In genomic region chr11:75462253-75462783, GRCm38 (mm10) we compare ENCODE assay signal across 7 mouse cellular contexts. TPM values are rescaled to one million over a fixed set of nuclear protein-coding genes. Genes with fewer than 3 reads are reported as not detected.
DNase-seq lines count a peak whose midpoint lies in the region; ATAC-seq lines count a peak whose summit lies in the region.

No protein-coding gene starts in this region.

- H3K4me1 ChIP-seq in forebrain, embryonic 14.5 days (ENCODE audit: control insufficient read depth, insufficient read depth, low read length), result peaks cover 18% of the 10 kb centered on the region
- H3K4me1 ChIP-seq in hindbrain, embryonic 10.5 days (replicated peaks), result peaks cover 43% of the 10 kb centered on the region
- H3K4me1 ChIP-seq in limb, embryonic 11.5 days (ENCODE audit: control insufficient read depth, insufficient read depth, low read length), result peaks cover 25% of the 10 kb centered on the region
- peaks cover 43% of the 10 kb centered on the region for H3K4me1 ChIP-seq in midbrain, embryonic 10.5 days

- H3K27ac ChIP-seq in forebrain, embryonic 14.5 days (ENCODE audit: low read depth, low read length), result no peak overlapping the region
- H3K27ac ChIP-seq in hindbrain, embryonic 10.5 days, result peak overlapping the region; percentile 91
- 0 out of 2 replicates have a peak overlapping the region, but pooled peaks have one; percentile 32 for H3K27ac ChIP-seq in limb, embryonic 11.5 days (replicated peaks; ENCODE audit: low read depth, low read length)
- peak overlapping the region; percentile 90 for H3K27ac ChIP-seq in midbrain, embryonic 10.5 days (replicated peaks)

- peak overlapping the region; percentile 66 for H3K4me3 ChIP-seq in forebrain, embryonic 14.5 days (ENCODE audit: low read depth, low read length)
- H3K4me3 ChIP-seq in hindbrain, embryonic 10.5 days, result peak overlapping the region; percentile 79
- H3K4me3 ChIP-seq in limb, embryonic 11.5 days (ENCODE audit: low read depth, low read length), result peak overlapping the region; percentile 65
- H3K4me3 ChIP-seq in midbrain, embryonic 10.5 days, result peak overlapping the region; percentile 76

- H3K27me3 ChIP-seq in forebrain, embryonic 14.5 days (replicated peaks; ENCODE audit: control insufficient read depth, insufficient read depth, low read length), result no peaks in the 10 kb centered on the region
- H3K27me3 ChIP-seq in hindbrain, embryonic 10.5 days (ENCODE audit: insufficient read depth, poor library complexity, severe bottlenecking), result no peaks in the 10 kb centered on the region
- no peaks in the 10 kb centered on the region for H3K27me3 ChIP-seq in limb, embryonic 11.5 days (ENCODE audit: control insufficient read depth, insufficient read depth, low read length)
- H3K27me3 ChIP-seq in midbrain, embryonic 10.5 days (ENCODE audit: low read depth, poor library complexity, severe bottlenecking), result peaks cover 10% of the 10 kb centered on the region; the same call in 1 of the 2 replicates

- H3K4me2 ChIP-seq in forebrain, embryonic 14.5 days (ENCODE audit: low read length), result peak overlapping the region; percentile 88
- peak overlapping the region; percentile 96 for H3K4me2 ChIP-seq in limb, embryonic 11.5 days (ENCODE audit: low read depth, severe bottlenecking)

- ATAC-seq in forebrain, embryonic 14.5 days, result no peak
- peak; percentile 16; the same call in 1 of the 2 replicates for ATAC-seq in limb, embryonic 11.5 days (ENCODE audit: insufficient number of reproducible peaks, low FRiP score, low TSS enrichment, low read depth)

- no peaks in the 10 kb centered on the region for H3K9me3 ChIP-seq in forebrain, embryonic 14.5 days (replicated peaks; ENCODE audit: control insufficient read depth, low read length)
- peaks cover 4% of the 10 kb centered on the region for H3K9me3 ChIP-seq in hindbrain, embryonic 10.5 days
- H3K9me3 ChIP-seq in limb, embryonic 11.5 days (ENCODE audit: control insufficient read depth, low read length), result no peaks in the 10 kb centered on the region
- H3K9me3 ChIP-seq in midbrain, embryonic 10.5 days (replicated peaks), result no peaks in the 10 kb centered on the region

- 8% methylated on average over 15 of the region's 16 CpGs for WGBS in forebrain, embryonic 14.5 days
- WGBS in hindbrain, embryonic 10.5 days, result 4% methylated on average over 16 of the region's 16 CpGs
- 5% methylated on average over 16 of the region's 16 CpGs for WGBS in limb, embryonic 11.5 days
- 3% methylated on average over 16 of the region's 16 CpGs for WGBS in midbrain, embryonic 10.5 days

- peak overlapping the region; percentile 76 for H3K9ac ChIP-seq in forebrain, embryonic 14.5 days (ENCODE audit: low read length)
- H3K9ac ChIP-seq in limb, embryonic 11.5 days (ENCODE audit: low read length), result peak overlapping the region; percentile 30; the same call in 1 of the 2 replicates

- H3K36me3 ChIP-seq in forebrain, embryonic 14.5 days (ENCODE audit: control insufficient read depth, insufficient read depth, low read length), result peaks cover 8% of the 10 kb centered on the region; the same call in 1 of the 2 replicates
- peaks cover 16% of the 10 kb centered on the region for H3K36me3 ChIP-seq in hindbrain, embryonic 10.5 days
- H3K36me3 ChIP-seq in limb, embryonic 11.5 days (ENCODE audit: control insufficient read depth, insufficient read depth, low read length), result peaks cover 3% of the 10 kb centered on the region; the same call in 1 of the 2 replicates
- peaks cover 15% of the 10 kb centered on the region for H3K36me3 ChIP-seq in midbrain, embryonic 10.5 days

- DNase-seq in Muller cell, postnatal 12 days (ENCODE audit: inconsistent ontology term), result peak; percentile 98
- DNase-seq in c-Kit-positive CD71-positive TER-119-positive erythroid progenitor cells, embryonic 14.5 days (ENCODE audit: low spot score), result peak; percentile 72
- peak; percentile 17 for DNase-seq in forebrain, embryonic 14.5 days (ENCODE audit: low spot score)
- DNase-seq in hindbrain, embryonic 10.5 days (ENCODE audit: low spot score), result peak; percentile 24
- DNase-seq in limb, embryonic 11.5 days (ENCODE audit: low spot score), result no peak
- no peak for DNase-seq in midbrain, embryonic 10.5 days (ENCODE audit: low spot score)
- peak; percentile 49 to 60 for DNase-seq in spleen, postnatal 36 days (ENCODE audit: low spot score in 2 of 2)

RNA-seq across cellular contexts. Expression of gene Tlcd2, which starts 0.8 kb away (rescaled TPM):
- polyA plus RNA-seq in forebrain, embryonic 14.5 days (2014; fragmentation: Nextera tagmentation; extraction: Ambion mirVana), result 0.94 and 1.3 TPM in 2 replicates
- polyA plus RNA-seq in hindbrain, embryonic 10.5 days (2016; fragmentation: Nextera tagmentation; extraction: Ambion mirVana), result 11.7 and 12.4 TPM in 2 replicates
- polyA plus RNA-seq in limb, embryonic 11.5 days (2014; fragmentation: Nextera tagmentation; extraction: Ambion mirVana), result 10.4 and 11.3 TPM in 2 replicates
- polyA plus RNA-seq in midbrain, embryonic 10.5 days (2016; fragmentation: Nextera tagmentation; extraction: Ambion mirVana), result 10.2 and 10.6 TPM in 2 replicates

RNA-seq across cellular contexts. Expression of gene Wdr81, which starts 7.8 kb away (rescaled TPM):
- polyA plus RNA-seq in forebrain, embryonic 14.5 days (2014; fragmentation: Nextera tagmentation; extraction: Ambion mirVana), result 4.9 and 6.9 TPM in 2 replicates
- polyA plus RNA-seq in hindbrain, embryonic 10.5 days (2016; fragmentation: Nextera tagmentation; extraction: Ambion mirVana), result 7.7 and 8.6 TPM in 2 replicates
- polyA plus RNA-seq in limb, embryonic 11.5 days (2014; fragmentation: Nextera tagmentation; extraction: Ambion mirVana), result 3.3 and 3.4 TPM in 2 replicates
- 5.7 and 7.5 TPM in 2 replicates for polyA plus RNA-seq in midbrain, embryonic 10.5 days (2016; fragmentation: Nextera tagmentation; extraction: Ambion mirVana)

RNA-seq across cellular contexts. Expression of gene Serpinf2, which starts 22.9 kb away (rescaled TPM):
- not detected in 2 replicates for polyA plus RNA-seq in forebrain, embryonic 14.5 days (2014; fragmentation: Nextera tagmentation; extraction: Ambion mirVana)
- 0.07 TPM in 1 of 2 replicates, not detected in the other for polyA plus RNA-seq in hindbrain, embryonic 10.5 days (2016; fragmentation: Nextera tagmentation; extraction: Ambion mirVana)
- 0.52 TPM in 1 of 2 replicates, not detected in the other for polyA plus RNA-seq in limb, embryonic 11.5 days (2014; fragmentation: Nextera tagmentation; extraction: Ambion mirVana)
- polyA plus RNA-seq in midbrain, embryonic 10.5 days (2016; fragmentation: Nextera tagmentation; extraction: Ambion mirVana), result not detected in 2 replicates

RNA-seq across cellular contexts. Expression of gene Prpf8, which starts 24.3 kb away (rescaled TPM):
- 67.0 and 73.1 TPM in 2 replicates for polyA plus RNA-seq in forebrain, embryonic 14.5 days (2014; fragmentation: Nextera tagmentation; extraction: Ambion mirVana)
- 74.8 and 78.1 TPM in 2 replicates for polyA plus RNA-seq in hindbrain, embryonic 10.5 days (2016; fragmentation: Nextera tagmentation; extraction: Ambion mirVana)
- 111 and 123 TPM in 2 replicates for polyA plus RNA-seq in limb, embryonic 11.5 days (2014; fragmentation: Nextera tagmentation; extraction: Ambion mirVana)
- polyA plus RNA-seq in midbrain, embryonic 10.5 days (2016; fragmentation: Nextera tagmentation; extraction: Ambion mirVana), result 67.3 and 72.2 TPM in 2 replicates

RNA-seq across cellular contexts. Expression of gene Serpinf1, which starts 39.8 kb away (rescaled TPM):
- polyA plus RNA-seq in forebrain, embryonic 14.5 days (2014; fragmentation: Nextera tagmentation; extraction: Ambion mirVana), result 23.6 and 35.0 TPM in 2 replicates
- 95.3 and 106 TPM in 2 replicates for polyA plus RNA-seq in hindbrain, embryonic 10.5 days (2016; fragmentation: Nextera tagmentation; extraction: Ambion mirVana)
- 174 and 194 TPM in 2 replicates for polyA plus RNA-seq in limb, embryonic 11.5 days (2014; fragmentation: Nextera tagmentation; extraction: Ambion mirVana)
- polyA plus RNA-seq in midbrain, embryonic 10.5 days (2016; fragmentation: Nextera tagmentation; extraction: Ambion mirVana), result 69.6 and 70.2 TPM in 2 replicates

Comparison
In these comparisons a context has a peak if more than half of its experiments do, and no peak if none do; other contexts are left out.
1. DNase-seq: peak in Muller cell, postnatal 12 days (single experiment), c-Kit-positive CD71-positive TER-119-positive erythroid progenitor cells, embryonic 14.5 days (single experiment), forebrain, embryonic 14.5 days (single experiment), hindbrain, embryonic 10.5 days (single experiment) and spleen, postnatal 36 days (2 of 2); none in limb, embryonic 11.5 days (single experiment) and midbrain, embryonic 10.5 days (single experiment).
2. Peak in every context shown above with its lines, with median percentiles within 50 percentile points of each other: H3K4me3 ChIP-seq.